Mouse (Mus musculus) colon, adult 2 months (tissue): ENCODE measurements around the gene Iglon5. TPM values are rescaled to one million over a fixed set of nuclear protein-coding genes. Genes with fewer than 3 reads are reported as not detected.

Experiments
- polyA plus RNA-seq: library from polyadenylated mRNA; depleted of rRNA; stranded (reverse); fragments of >200 nt; gene quantifications from 2 replicates; pipeline ENCODE4 v1.2.3, GENCODE M21; 2012; rRNA removed

Iglon5 gene
- polyA plus RNA-seq, result 3.8 and 4.3 TPM in 2 replicates

DNA sequence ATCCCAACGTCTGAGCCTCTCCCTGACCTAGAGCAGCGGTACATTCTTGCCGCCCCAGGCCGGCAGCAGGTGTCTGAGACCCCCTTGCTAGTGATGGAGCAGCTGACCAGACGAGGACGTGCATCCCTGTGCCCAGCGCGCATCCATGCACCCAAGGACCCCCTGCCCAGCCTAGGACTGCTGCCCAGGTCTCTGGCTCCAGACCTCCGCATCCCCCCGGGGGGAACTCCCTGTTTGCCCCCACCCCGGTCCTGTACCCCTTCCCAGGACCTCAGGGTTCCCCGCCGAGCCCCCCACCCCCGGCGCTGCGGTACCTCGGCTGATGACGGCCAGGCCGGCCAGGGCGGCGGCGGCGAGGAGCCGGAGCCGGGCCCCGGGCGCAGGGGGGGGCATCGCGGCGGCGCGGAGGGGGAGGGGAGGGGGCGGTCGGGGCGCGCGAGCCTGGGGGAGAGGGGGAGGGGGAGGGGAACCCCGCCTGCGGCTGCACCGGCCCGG is at the start of gene Iglon5:
Iglon5 (minus strand) TSS at position 445 of the 495 bp plus-strand sequence.

GRCm38 (mm10) chr7:43462851-43463250 is 27.0 kb downstream of the Iglon5 start, which contains the start of gene Vsig10l:
Vsig10l (plus strand) TSS chr7:43463151.

DNA sequence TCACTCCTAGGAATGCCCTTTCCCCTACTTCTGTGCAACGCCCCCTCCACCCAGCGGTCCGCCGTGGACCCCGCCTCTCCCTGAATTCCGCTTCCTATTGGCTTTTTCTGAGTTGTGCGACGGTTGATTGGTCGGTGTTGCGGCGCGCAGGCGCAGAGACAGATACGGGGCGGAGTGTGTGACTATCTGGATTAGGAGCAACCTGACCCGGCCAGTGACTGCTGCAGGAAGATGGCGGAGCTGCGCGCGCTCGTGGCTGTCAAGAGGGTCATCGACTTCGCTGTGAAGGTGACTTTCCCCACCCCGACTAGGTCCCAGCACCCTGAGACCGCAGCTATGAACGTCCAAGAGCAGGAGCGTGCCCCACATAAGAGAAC is 46.0 kb downstream of the Iglon5 start, which contains the start of the genes Etfb and Gm45233:
Etfb (plus strand) TSS at position 167 of the 377 bp plus-strand sequence.
Gm45233 (plus strand) TSS at position 212 of the 377 bp plus-strand sequence.

DNA sequence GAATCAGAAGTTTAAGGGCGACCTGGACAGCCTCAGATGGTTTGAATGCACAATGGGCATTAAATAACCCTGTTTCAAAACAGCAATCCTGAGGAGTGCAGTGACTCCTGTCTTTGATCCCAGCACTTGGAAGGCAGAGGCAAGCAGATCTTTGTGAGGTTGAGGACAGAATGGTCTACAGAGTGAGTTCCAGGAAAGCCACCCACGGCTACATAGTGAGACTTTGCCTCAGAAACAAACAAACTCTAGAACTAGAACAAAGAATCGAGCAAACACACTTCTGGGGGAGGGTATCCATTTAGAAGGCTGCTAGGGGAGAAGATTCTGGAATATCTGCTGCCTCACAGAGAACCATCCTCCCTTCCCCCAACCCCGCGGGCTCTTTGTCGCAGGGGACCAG is 49.4 kb downstream of the Iglon5 start, which contains the start of gene Cldnd2:
Cldnd2 (plus strand) TSS at position 301 of the 400 bp plus-strand sequence.

GRCm38 (mm10) chr7:43436341-43437255 is 53.3 kb downstream of the Iglon5 start, which contains the start of gene Nkg7:
Nkg7 (plus strand) TSS chr7:43437073.

GRCm38 (mm10) chr7:43427406-43427805 is 62.5 kb downstream of the Iglon5 start, which contains the start of gene Lim2:
Lim2 (plus strand) TSS chr7:43427670.

Other genes with a start within 250 kb of the Iglon5 start
- gene Zfp715, start 176.8 kb downstream of the Iglon5 start, polyA plus RNA-seq, result 1.5 and 3.4 TPM in 2 replicates
- 2.6 and 3.5 TPM in 2 replicates for gene Siglecf, start 138.7 kb downstream of the Iglon5 start, polyA plus RNA-seq
- gene Siglecg, start 81.9 kb downstream of the Iglon5 start, polyA plus RNA-seq, result 5.6 and 7.6 TPM in 2 replicates
- not detected in 2 replicates for gene Lim2, start 62.4 kb downstream of the Iglon5 start, polyA plus RNA-seq
- 1.9 and 4.9 TPM in 2 replicates for gene Nkg7, start 53.0 kb downstream of the Iglon5 start, polyA plus RNA-seq
- gene Cldnd2, start 49.3 kb downstream of the Iglon5 start, polyA plus RNA-seq, result not detected in 2 replicates
- gene Etfb, start 46.0 kb downstream of the Iglon5 start, polyA plus RNA-seq, result 101 and 105 TPM in 2 replicates
- gene Gm45233, start 45.9 kb downstream of the Iglon5 start, polyA plus RNA-seq, result 0.65 and 0.75 TPM in 2 replicates
- 6.9 and 7.2 TPM in 2 replicates for gene Vsig10l, start 26.9 kb downstream of the Iglon5 start, polyA plus RNA-seq
- gene 4931406B18Rik, start 15.9 kb upstream of the Iglon5 start, polyA plus RNA-seq, result not detected in 2 replicates
- 5.0 and 5.9 TPM in 2 replicates for gene Cd33, start 54.4 kb upstream of the Iglon5 start, polyA plus RNA-seq
- gene Zfp658, start 72.2 kb upstream of the Iglon5 start, polyA plus RNA-seq, result 0.43 and 1.1 TPM in 2 replicates
- gene Zfp719, start 89.5 kb upstream of the Iglon5 start, polyA plus RNA-seq, result 0.48 and 0.83 TPM in 2 replicates
- gene Zfp819, start 117.1 kb upstream of the Iglon5 start, polyA plus RNA-seq, result not detected in 2 replicates
- gene Ceacam18, start 144.6 kb upstream of the Iglon5 start, polyA plus RNA-seq, result 4.5 and 5.2 TPM in 2 replicates
- 2.0 TPM in 2 replicates for gene Siglece, start 170.1 kb upstream of the Iglon5 start, polyA plus RNA-seq
- gene Ctu1, start 181.9 kb upstream of the Iglon5 start, polyA plus RNA-seq, result 17.9 and 19.5 TPM in 2 replicates
- 0.12 and 0.40 TPM in 2 replicates for gene Klk14, start 200.3 kb upstream of the Iglon5 start, polyA plus RNA-seq
- gene Klk13, start 222.5 kb upstream of the Iglon5 start, polyA plus RNA-seq, result 0.32 and 0.38 TPM in 2 replicates